Mouse (Mus musculus) myocyte (in vitro differentiated cells): ENCODE results near the gene Trpv1.

Experiments used
- CEBPB ChIP-seq: IDR thresholded peaks from 2 replicates; pipeline ENCODE4 v1.6.1; 2011; ENCODE audit warnings: mild to moderate bottlenecking, moderate library complexity; ENCODE audit not compliant: poor library complexity, insufficient read depth, severe bottlenecking
- POLR2A ChIP-seq: IDR thresholded peaks from one replicate; pipeline ENCODE4 v1.6.1; 2011; ENCODE audit warnings: low read depth, mild to moderate bottlenecking, control low read depth, moderate library complexity; ENCODE audit not compliant: insufficient read length
- POLR2AphosphoS2 ChIP-seq: IDR thresholded peaks from one replicate; pipeline ENCODE4 v1.6.1; 2011; ENCODE audit warnings: low read depth, control low read depth; ENCODE audit not compliant: insufficient read length
- SRF ChIP-seq: IDR thresholded peaks from one replicate; pipeline ENCODE4 v1.6.1; 2011; ENCODE audit warnings: low read depth; ENCODE audit not compliant: control insufficient read depth, insufficient read length
- TCF12 ChIP-seq: IDR thresholded peaks from one replicate; pipeline ENCODE4 v1.6.1; 2011; ENCODE audit warnings: mild to moderate bottlenecking, control low read depth; ENCODE audit not compliant: poor library complexity, insufficient read depth, severe bottlenecking
- TCF3 ChIP-seq: IDR thresholded peaks from one replicate; pipeline ENCODE4 v1.6.1; 2011; ENCODE audit warnings: low read depth, control low read depth; ENCODE audit not compliant: insufficient read length
- USF1 ChIP-seq: IDR thresholded peaks from one replicate; pipeline ENCODE4 v1.6.1; 2011; ENCODE audit warnings: low read depth, mild to moderate bottlenecking, control low read depth, moderate library complexity

DNA sequence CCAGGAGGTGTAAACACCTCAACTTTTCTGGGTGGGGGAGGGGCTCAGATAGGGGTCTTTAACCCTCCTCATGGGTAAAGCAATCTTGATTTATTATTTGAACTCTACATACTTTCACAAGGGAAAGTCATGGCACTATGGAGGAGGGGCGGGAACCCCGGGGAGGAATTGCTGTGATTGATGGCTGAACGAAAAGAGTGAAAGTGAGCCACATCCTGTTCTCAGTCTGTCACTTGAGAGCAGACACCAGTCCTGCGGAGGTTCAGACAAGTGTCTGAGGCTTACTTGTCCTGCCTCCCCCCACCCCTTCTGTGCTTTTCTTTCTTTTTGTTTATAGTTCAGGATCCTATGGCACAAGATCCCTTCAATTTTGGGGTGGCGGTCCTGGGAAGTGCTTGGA, 46.6 kb downstream of the Trpv1 start:
- TF ChIP-seq TCF3, result no peak
- TF ChIP-seq POLR2A, result no peak
- TF ChIP-seq TCF12, result no peak
- TF ChIP-seq POLR2AphosphoS2, result no peak
- no peak for TF ChIP-seq CEBPB
- no peak for TF ChIP-seq SRF
- TF ChIP-seq USF1, result no peak
